Mouse (Mus musculus) E14TG2a.4 (cell line): ENCODE results near the gene Cox6b1.

Experiments
- CTCF ChIP-seq: conservative IDR thresholded peaks from 2 replicates; pipeline ENCODE4 v1.5.1; 2014; ENCODE audit warnings: low read length
- NANOG ChIP-seq: IDR thresholded peaks from 2 replicates; pipeline ENCODE4 v1.6.1; 2014; ENCODE audit warnings: borderline replicate concordance, low read length, mixed read lengths
- POU5F1 ChIP-seq: IDR thresholded peaks from 2 replicates; pipeline ENCODE4 v1.6.1; 2014; ENCODE audit warnings: low read length, borderline replicate concordance

DNA sequence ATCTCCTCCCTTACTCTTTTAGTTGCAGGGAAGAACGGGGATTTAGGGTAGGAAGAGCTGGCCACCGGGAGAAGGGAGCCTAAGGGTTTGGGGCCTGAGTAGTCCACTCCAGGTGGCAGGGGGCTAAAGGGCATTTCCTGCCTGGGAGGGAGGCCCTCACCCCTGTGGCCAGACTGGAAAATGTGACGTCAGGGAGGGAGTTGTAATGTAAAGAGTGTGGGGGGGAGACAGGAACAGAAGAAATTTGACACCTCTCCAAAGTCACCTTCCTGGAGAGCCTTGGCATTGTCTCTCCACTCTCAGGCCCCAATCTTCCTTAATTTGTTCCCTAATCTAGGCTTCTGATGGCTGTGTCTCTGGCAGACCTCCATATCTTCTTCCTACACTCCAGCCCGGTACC is 13.1 kb upstream of the Cox6b1 start:
- TF ChIP-seq CTCF (no peak), POU5F1 (no peak), NANOG (no peak)
